Mouse (Mus musculus) lung, adult 18-20 months (tissue): ENCODE results near the gene Car2.

Experiments
- DNase-seq, 2 experiments: peaks; one replicate each; pipeline ENCODE4 v3.0.0; 2022; ENCODE audit warnings: mixed read lengths in 2 of 2

The Car2 gene

DNA sequence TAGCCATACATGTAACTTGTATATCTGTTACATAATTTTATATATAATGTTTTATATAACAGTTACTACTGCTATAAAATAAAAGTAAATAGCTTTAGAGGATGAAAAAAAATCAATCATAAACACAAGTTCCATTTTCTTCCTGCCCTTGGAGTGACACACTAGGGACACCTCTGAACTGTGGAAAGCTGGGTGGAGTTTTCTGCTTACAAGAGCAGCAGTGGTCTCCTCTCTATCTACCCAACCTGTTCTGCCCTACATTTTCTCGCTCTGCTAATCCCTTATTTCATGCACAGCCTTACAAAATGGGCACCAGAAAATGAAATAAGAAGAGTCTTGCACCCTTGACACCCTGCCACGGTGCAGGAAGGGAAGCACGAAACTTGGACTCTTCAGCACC is 6.8 kb upstream of the Car2 start:
- no peak for DNase-seq

GRCm38 (mm10) chr3:14880277-14880676 is 5.8 kb upstream of the Car2 start:
- DNase-seq: no peak

GRCm38 (mm10) chr3:14882005-14882404 is 4.1 kb upstream of the Car2 start:
- no peak for DNase-seq

DNA sequence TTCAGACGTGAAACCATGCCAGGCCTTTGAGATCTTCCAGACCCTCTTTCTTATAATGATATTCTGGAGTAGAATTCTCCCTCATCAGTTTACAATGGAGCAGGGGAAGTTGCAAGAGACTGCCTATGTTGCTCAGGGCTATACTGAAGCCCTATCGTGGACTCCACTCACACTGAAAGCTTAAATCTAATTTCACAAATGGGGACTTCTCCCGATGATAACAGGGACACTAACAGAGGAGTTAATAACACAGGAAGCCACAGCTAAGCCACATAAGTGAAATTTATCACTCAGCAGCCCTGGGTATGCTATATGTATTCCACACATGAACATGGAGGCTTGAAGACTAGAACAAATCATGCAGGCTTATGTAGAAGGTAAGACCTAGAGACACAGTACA is 3.3 kb upstream of the Car2 start:
- no peak for DNase-seq

DNA sequence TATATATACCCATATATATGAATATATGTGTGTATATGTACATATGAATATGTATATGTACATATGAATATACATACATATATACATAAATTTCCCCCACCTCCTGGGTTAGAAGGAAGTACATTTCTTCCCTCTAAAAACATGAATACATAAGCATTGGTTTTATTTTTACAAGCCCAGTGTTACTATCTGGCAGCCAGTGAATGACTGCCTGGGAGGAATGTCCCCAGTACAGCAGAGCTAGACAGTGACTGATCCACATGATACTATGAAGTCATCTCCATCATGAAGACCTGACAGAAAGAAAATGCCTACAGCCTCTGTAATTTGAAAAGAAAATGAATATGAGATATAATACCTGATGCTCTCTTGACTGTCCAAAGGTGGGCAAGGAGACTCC is 1.2 kb upstream of the Car2 start:
- DNase-seq: no peak

- DNase-seq: no peak
These were observed 1.1 kb downstream of the Car2 start for GRCm38 (mm10) chr3:14887134-14887666.

DNA sequence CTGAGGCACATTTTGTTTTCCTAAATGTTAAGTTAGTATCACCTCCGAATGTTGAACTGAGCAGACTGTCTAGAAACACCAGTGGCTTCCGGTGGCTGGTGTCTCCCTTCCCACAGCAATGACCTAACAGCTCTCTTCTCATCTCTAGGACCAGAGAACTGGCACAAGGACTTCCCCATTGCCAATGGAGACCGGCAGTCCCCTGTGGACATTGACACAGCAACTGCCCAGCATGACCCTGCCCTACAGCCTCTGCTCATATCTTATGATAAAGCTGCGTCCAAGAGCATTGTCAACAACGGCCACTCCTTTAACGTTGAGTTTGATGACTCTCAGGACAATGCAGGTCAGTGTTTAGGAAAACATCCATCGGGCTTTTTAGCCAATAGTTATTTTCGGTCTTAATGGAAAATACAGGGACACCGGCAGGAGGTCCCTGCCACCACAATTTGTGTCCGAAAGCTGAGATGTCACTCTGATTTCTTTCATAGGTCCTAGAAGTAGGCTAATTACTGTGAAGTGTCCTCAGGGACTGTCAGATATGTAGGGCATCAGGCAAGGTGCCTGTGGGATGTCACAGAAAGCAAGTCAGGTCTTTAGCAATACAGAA is 1.7 kb downstream of the Car2 start:
- peak; percentile 14 to 27 for DNase-seq

- no peak for DNase-seq
These were observed 2.5 kb downstream of the Car2 start for GRCm38 (mm10) chr3:14888549-14888948.

DNA sequence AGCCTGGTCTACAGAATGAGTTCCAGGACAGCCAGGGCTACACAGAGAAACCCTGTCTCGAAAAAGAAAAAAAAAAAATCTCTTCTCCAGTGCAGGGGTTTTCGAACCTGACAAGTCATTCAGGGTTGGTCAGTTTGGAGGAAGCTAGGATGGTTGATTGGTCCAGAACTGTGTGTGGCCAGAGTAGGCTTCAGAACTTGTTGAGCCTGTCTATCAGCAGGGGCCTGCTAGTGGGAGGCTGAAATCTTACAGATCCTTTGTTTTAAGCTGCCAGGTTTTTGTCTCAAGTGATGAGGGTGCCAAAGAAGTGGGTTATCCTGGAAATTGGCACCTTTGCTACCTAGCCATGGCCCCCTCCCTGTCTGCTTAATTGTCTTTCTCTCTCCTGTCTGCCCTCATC is 3.0 kb downstream of the Car2 start:
- no peak for DNase-seq

GRCm38 (mm10) chr3:14889716-14890409 is 3.8 kb downstream of the Car2 start:
- peak in 1 of 2 experiments; percentile 27 for DNase-seq

DNA sequence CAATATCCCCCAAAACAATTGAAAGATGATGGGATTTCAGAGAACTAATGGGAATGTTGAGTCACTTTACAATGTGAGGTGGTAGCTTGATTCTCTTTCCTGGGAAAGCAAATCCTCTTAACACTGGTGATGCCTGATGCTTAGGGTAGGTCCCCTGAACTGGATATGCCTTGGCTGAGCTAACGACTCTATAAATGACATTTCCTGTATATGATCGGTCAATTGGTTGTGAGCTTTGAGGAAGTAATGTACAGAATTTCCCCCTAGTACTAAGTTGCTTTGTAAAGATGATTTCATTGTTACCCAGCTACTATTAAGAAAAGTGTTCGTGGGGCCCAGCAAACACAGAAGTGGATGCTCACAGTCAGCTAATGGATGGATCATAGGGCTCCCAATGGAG is 6.9 kb downstream of the Car2 start:
- DNase-seq: no peak

GRCm38 (mm10) chr3:14893700-14894099 is 7.6 kb downstream of the Car2 start:
- DNase-seq: no peak

DNA sequence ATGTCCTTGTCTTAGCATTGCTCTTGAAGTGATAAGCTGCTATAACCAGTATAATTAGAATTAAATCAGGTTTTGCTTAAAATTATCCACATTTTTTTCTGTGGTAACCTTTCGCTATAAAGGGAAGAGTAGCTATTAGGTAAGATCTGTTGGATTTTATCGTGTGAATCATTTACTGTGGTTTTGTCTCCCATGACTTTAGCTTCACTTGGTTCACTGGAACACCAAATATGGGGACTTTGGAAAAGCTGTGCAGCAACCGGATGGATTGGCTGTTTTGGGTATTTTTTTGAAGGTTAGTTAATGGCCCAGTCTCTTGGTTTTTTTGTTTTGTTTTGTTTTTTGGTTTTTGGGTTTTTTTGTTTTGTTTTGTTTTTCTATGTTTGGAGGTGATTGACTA is 9.3 kb downstream of the Car2 start:
- no peak for DNase-seq

DNA sequence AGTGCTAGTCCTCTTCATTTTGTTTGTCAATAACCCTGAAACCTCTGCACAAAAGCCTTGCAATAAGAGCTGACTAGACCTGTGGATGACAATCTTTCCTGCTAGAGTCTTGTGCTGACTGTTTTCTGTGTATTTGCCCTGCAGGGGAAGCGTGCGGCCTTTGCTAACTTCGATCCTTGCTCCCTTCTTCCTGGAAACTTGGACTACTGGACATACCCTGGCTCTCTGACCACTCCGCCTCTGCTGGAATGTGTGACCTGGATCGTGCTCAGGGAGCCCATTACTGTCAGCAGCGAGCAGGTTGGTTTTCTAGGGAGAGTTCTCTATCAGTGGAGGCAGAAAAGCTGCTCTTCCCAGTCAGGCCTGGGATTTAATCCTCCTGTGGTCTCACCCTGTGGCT is 11.7 kb downstream of the Car2 start:
- no peak for DNase-seq

- DNase-seq: no peak
These were observed 17.3 kb downstream of the Car2 start for GRCm38 (mm10) chr3:14903380-14903779.

GRCm38 (mm10) chr3:14904165-14904564 is 18.1 kb downstream of the Car2 start:
- DNase-seq: no peak

DNA sequence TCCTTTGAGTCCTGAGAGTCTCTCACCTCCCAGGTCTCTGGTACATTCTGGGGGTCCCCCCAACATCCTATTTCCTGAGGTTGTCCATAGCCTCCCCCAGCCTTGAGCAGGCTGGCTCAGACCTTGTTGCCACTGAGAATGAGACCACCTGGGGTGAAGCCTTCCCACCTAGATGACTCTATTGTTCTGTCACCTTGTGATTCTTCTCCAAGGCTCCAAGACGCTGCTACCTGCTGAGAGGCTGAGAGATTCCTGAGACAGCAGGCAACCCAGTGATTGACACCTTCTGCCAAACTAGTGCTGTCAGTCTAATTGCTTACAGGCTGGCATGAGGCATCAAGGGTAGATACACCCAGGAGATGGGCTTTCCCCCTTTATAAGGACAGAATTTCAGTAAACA is 21.2 kb downstream of the Car2 start:
- DNase-seq: no peak

DNA sequence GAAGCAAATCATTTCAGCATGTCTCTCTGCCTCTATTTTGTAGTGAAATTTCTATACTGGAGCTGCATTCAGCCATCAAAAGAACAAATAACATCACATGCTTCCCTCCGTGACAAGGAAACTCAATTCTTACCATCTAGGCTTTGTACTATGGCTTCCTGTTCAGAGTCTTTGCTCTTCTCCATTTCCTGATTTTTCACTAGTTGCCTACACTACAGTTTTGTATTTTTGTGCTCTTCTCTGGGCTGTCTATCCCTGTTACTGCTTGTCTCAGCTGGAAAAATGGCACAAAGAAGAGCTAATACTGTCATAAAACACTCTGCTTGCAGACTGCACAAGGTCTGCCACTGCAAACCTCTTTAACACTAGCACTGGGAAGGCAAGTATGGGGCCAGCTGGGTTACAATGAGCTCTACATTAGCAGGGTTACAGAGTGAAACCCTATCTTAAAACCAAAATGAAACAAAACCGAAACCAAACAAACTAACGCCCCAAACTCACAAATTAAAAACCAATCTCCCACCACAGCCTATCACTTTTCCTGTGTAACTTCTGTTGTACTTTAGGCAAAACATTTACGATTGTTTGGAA is 26.0 kb downstream of the Car2 start:
- no peak for DNase-seq

GRCm38 (mm10) chr3:14913774-14914173 is 27.7 kb downstream of the Car2 start:
- no peak for DNase-seq

GRCm38 (mm10) chr3:14915355-14915754 is 29.3 kb downstream of the Car2 start:
- DNase-seq: no peak

DNA sequence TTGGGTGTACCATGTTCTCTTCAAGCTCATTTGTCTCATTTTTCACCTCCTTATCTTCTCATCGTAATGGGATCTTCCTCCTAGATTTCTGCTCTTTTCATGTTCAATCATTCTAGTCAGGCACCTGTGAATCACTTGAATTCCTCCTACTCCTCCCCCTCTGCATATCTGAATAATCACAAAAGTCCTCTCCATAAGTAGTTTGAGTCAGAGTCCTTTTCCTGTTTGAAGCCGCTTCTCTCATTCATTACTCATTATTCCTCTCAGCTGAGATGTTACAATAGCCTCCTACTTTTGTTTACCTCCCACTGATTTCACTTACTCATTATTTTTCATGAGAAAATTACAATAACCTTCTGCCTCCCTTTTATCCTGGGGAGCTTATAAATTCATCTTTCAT is 31.2 kb downstream of the Car2 start:
- DNase-seq: no peak

DNA sequence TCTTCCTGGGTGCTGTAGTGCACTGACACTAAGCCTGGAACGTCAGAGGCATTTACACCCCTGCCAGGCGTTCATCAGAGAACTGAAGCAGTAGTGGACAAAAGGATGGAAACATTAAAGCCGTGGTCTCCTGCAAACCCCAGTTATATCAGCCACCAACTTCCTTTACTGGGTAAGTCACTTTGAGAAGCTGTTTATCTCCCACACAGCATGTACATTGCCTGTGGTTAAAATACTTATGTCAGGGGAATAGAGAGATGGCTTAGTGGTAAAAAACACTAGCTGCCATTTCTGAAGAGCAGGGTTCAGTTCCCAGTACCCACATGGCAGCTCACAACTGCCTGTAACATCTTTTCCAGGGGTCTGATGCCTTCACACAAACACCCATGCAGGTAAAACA is 58.6 kb downstream of the Car2 start:
- no peak for DNase-seq

DNA sequence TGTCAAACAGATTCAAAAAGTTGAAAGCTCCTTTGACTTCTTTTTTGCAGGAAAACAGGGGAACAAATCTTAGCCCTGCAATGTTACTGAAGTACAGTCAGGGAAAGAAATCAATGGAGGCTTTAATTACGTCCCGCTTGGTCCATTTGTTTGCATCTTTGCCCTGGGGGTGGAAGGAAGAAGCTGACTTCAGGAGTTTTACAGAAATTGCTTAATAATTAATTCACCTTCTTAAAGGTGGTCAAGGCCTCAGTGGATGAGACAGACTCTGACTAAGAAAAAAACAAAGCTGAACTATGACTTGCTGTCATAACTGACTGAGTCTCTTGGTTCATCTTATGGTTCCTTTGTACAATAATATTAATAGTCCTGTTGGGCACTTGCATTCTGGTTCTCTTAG is 59.6 kb downstream of the Car2 start:
- DNase-seq: no peak

GRCm38 (mm10) chr3:14948067-14948800 is 62.2 kb downstream of the Car2 start:
- peak; percentile 19 to 31 for DNase-seq
